Mouse (Mus musculus): ENCODE results near the gene 3100002H09Rik. TPM values are rescaled to one million over a fixed set of nuclear protein-coding genes. Genes with fewer than 3 reads are reported as not detected.

The 3100002H09Rik gene
- not detected for total RNA-seq (2023)

DNA sequence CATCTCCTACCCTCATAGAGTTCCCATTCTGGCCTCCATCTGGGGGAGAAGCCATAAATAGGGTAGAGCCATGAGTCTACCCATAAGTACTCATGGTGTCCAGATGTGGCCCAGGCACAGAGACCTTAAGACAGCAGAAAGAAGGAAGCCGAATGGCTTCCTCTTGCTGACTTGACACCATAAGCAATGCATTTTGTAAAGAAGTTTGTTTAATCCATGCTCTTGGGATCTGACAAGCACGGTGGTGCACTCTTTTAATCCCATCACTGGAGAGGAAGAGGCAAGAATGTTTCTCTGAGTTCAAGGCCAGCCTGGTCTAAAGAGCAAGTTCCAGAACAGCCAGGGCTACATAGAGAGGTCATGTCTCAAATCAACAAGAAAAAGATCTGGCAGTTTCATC, at the start of gene 3100002H09Rik:
Gene 3100002H09Rik, minus strand, starts transcription at position 101 of the 400 bp plus-strand sequence.

GRCm38 (mm10) chr4:124656518-124656853, 45.9 kb upstream of the 3100002H09Rik start, which contains the start of gene Pou3f1:
Gene Pou3f1 (plus strand): TSS chr4:124656807.

Other genes starting within 250 kb of the 3100002H09Rik start
- not detected for gene Pou3f1, start 46.0 kb upstream of the 3100002H09Rik start, total RNA-seq (2023)
- gene Utp11, start 82.8 kb upstream of the 3100002H09Rik start, total RNA-seq (2023) = 10 to 100 TPM; 11.2 to 16.5 TPM
- 10 to 100 TPM; 30.7 to 32.9 TPM for gene Fhl3, start 89.9 kb upstream of the 3100002H09Rik start, total RNA-seq (2023)
- 10 to 100 TPM; 27.1 to 33.8 TPM for gene Sf3a3, start 104.0 kb upstream of the 3100002H09Rik start, total RNA-seq (2023)
- 10 to 100 TPM; 55.9 to 68.3 TPM for gene Inpp5b, start 131.0 kb upstream of the 3100002H09Rik start, total RNA-seq (2023)
- gene Mtf1, start 191.3 kb upstream of the 3100002H09Rik start, total RNA-seq (2023) = 10 to 100 TPM; 51.5 to 53.4 TPM
- gene Yrdc, start 239.9 kb upstream of the 3100002H09Rik start, total RNA-seq (2023) = 10 to 100 TPM; 49.0 to 57.3 TPM
- gene 1110065P20Rik, start 240.4 kb upstream of the 3100002H09Rik start, total RNA-seq (2023) = 10 to 100 TPM in 1 of 2 experiments, 1 to 10 TPM in 1; 9.9 to 10.7 TPM

Measured in neutrophil, adult 59 days (primary cell).